Mouse (Mus musculus) limb, embryonic 13.5 days (tissue): ENCODE measurements around the gene Dbt. TPM values are rescaled to one million over a fixed set of nuclear protein-coding genes. Genes with fewer than 3 reads are reported as not detected.

ENCODE experiments used
- ATAC-seq: fragments of 200-750 bp; cut with Nextera tagmentation; 2 replicates; pipeline ENCODE4 v1.8.0; 2017; ENCODE audit warnings: low read depth, moderate number of reproducible peaks, moderate TSS enrichment; ENCODE audit not compliant: low FRiP score
- H3K27ac ChIP-seq: fragments of 300-500 bp; sonication (generic); 2 replicates; pipeline ENCODE4 v1.5.1; 2015; ENCODE audit warnings: inconsistent platforms, mild to moderate bottlenecking, moderate library complexity
- H3K27me3 ChIP-seq: fragments of 300-500 bp; sonication (generic); 2 replicates; pipeline ENCODE4 v1.6.1; 2015; ENCODE audit warnings: mild to moderate bottlenecking, inconsistent platforms
- H3K36me3 ChIP-seq: fragments of 300-500 bp; sonication (generic); 2 replicates; pipeline ENCODE4 v1.6.1; 2015; ENCODE audit warnings: inconsistent platforms, mild to moderate bottlenecking, moderate library complexity
- H3K4me1 ChIP-seq: fragments of 300-500 bp; sonication (generic); 2 replicates; pipeline ENCODE4 v1.6.1; 2015; ENCODE audit warnings: inconsistent platforms
- H3K4me2 ChIP-seq: fragments of 300-500 bp; sonication (generic); replicated peaks from 2 replicates; pipeline ENCODE4 v1.6.1; 2015; ENCODE audit warnings: inconsistent platforms, mild to moderate bottlenecking, moderate library complexity
- H3K4me3 ChIP-seq: fragments of 300-500 bp; sonication (generic); 2 replicates; pipeline ENCODE4 v1.5.1; 2015; ENCODE audit warnings: moderate library complexity, mild to moderate bottlenecking, inconsistent platforms
- H3K9ac ChIP-seq: fragments of 300-500 bp; sonication (generic); 2 replicates; pipeline ENCODE4 v1.6.1; 2015; ENCODE audit warnings: mild to moderate bottlenecking, inconsistent platforms
- H3K9me3 ChIP-seq: fragments of 300-500 bp; sonication (generic); 2 replicates; pipeline ENCODE4 v1.6.1; 2016; ENCODE audit warnings: inconsistent platforms
- WGBS: fragments of 180-500 bp; shearing (Covaris S2); methylation state at CpG from one replicate; pipeline ENCODE4 v1.1.7; 2015; 5-methylcytosine and 5-hydroxymethylcytosine counted together
- polyA plus RNA-seq: library from polyadenylated mRNA; unstranded; fragments of >200 nt; fragmentation: Nextera tagmentation; extraction: Ambion mirVana; gene quantifications from 2 replicates; pipeline ENCODE4 v1.2.1, GENCODE M21; 2015

Dbt gene
- polyA plus RNA-seq, 1 experiment from 2014 or later = 16.1 TPM

DNA sequence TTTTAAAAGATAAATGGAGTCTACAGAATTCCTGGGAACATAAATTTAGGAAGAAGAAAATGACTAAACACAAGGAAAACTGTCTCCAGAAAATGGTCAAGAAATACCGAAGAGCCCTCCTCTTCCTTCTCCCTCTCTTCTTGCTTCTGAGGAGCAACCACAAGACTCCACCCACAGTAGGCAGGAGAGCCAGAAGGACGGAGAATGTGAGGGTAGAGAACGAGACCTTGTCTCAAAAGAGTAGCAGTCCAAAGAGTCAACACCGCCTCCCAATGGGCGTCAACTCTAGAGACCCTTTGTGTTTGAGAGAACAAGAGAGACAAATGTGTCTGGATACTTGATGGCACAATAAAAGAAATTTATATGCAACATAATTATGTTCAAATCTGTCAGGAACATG lies 19.2 kb upstream of the Dbt start:
- Histone ChIP-seq H3K27me3 (no peaks in the 10 kb centered on the region), H3K9me3 (no peaks in the 10 kb centered on the region), H3K4me2 (no peak overlapping the region), H3K9ac (no peak overlapping the region), H3K4me3 (no peak overlapping the region), H3K4me1 (no peaks in the 10 kb centered on the region), H3K36me3 (peaks cover 93% of the 10 kb centered on the region), H3K27ac (no peak overlapping the region)
- ATAC-seq = no peak
- WGBS = 70% methylated on average over 5 of the region's 5 CpGs

DNA sequence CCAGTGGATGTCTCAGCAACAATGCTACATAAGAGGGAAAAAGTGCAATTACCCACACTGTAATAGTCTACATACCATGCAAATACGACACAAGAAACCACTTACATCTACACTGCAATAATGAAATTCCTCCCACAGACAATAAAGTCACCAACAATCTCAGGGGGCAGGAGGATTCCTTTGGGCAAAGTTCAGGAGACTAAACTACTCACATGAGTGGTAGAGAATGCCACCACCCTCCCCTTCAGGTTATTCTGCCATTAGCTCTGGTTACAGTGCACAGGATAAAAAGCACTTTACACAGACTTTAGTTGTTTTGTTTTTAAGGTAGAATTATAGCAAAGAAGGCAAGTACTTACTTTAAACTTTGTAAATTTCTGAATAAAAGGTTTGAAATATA lies 17.2 kb upstream of the Dbt start:
- 94% methylated on average over 1 of the region's 1 CpGs for WGBS
- no peaks in the 10 kb centered on the region for H3K27me3 ChIP-seq
- no peak overlapping the region for H3K4me2 ChIP-seq
- H3K27ac ChIP-seq = no peak overlapping the region
- no peak overlapping the region for H3K9ac ChIP-seq
- no peak for ATAC-seq
- peaks cover 93% of the 10 kb centered on the region for H3K36me3 ChIP-seq
- no peaks in the 10 kb centered on the region for H3K4me1 ChIP-seq
- H3K4me3 ChIP-seq = no peak overlapping the region
- no peaks in the 10 kb centered on the region for H3K9me3 ChIP-seq

DNA sequence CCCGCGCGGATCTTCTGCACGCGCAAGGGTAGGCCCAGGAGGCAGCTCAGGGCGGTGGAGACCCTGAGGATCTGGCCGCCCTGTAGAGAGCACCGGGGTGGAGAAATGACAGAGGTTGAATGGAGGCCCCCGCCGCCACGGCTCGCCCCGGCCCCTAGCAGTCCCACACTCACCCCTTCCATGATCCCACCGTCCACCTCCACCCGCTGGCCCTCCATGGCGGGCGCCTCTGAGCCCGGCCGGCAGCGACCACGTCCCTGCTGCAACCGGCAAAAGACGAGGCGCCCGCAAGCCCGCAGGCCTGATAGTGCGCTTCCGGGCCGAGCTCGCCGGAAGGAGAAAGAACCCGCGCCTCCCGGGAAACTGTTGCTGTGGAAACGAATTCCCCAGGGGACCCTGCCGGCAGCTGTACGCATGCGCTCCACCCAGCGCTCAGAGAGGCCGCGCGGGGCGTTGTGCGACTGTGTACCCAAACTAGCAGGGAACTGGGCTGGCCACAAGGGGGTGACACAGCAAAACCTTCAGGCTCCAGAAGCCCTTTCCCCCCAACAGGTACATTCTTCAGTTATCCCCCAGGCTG lies 5.0 kb upstream of the Dbt start, which contains the start of gene Rtca:
Gene Rtca, minus strand, starts transcription at position 437 of the 580 bp plus-strand sequence.
- 0% methylated on average over 44 of the region's 44 CpGs for WGBS
- Histone ChIP-seq H3K9me3 (no peaks in the 10 kb centered on the region), H3K4me3 (peak within 1 kb of the TSS; percentile 94), H3K27me3 (no peaks in the 10 kb centered on the region), H3K4me1 (peaks cover 14% of the 10 kb centered on the region), H3K9ac (peak within 1 kb of the TSS; percentile 94), H3K4me2 (peak within 1 kb of the TSS; percentile 88), H3K36me3 (peaks cover 26% of the 10 kb centered on the region), H3K27ac (peak within 1 kb of the TSS; percentile 75; the same call in 1 of the 2 replicates)
- ATAC-seq = peak; percentile 93

DNA sequence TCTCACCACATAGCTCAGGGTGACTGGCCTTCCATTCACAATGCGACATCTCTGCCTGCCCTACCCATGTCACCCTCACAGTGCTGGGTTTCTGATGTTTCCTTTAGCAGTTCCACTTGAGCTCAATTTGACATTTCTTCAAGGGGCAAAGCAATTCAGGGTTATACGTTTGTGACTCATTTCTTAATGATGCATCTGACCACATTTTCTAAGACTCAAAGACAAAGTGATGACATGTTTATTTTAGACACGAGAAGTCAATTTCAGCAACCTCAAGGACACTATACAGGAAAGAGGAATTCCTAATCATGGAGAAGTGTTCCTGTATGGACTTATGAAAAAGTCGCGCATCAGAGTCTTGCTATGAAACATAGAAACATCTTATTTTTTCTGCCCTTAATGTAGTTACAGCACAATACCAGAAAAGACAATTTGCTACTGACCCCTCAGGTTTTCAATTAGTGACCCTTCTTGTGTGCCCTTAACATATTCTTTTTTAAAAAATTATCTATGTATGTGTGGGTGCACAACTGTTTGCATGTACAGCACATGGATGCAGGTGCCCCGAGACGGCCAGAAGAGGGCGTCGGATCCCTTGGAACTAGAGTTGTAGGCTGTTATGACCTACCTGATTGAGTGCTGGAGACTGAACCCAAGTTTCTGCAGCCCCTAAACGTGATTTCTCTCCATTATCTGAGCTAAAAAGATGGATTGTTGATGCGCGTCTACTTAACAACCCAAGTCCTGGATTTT lies 543 bp upstream of the Dbt start:
- Histone ChIP-seq H3K36me3 (peaks cover 4% of the 10 kb centered on the region; the same call in 1 of the 2 replicates), H3K9me3 (no peaks in the 10 kb centered on the region), H3K4me2 (peak overlapping the region; percentile 75), H3K4me1 (peaks cover 9% of the 10 kb centered on the region), H3K4me3 (peak overlapping the region; percentile 55), H3K27me3 (no peaks in the 10 kb centered on the region), H3K9ac (no peak overlapping the region), H3K27ac (no peak overlapping the region)
- ATAC-seq = peak; percentile 53
- 43% methylated on average over 12 of the region's 12 CpGs for WGBS

DNA sequence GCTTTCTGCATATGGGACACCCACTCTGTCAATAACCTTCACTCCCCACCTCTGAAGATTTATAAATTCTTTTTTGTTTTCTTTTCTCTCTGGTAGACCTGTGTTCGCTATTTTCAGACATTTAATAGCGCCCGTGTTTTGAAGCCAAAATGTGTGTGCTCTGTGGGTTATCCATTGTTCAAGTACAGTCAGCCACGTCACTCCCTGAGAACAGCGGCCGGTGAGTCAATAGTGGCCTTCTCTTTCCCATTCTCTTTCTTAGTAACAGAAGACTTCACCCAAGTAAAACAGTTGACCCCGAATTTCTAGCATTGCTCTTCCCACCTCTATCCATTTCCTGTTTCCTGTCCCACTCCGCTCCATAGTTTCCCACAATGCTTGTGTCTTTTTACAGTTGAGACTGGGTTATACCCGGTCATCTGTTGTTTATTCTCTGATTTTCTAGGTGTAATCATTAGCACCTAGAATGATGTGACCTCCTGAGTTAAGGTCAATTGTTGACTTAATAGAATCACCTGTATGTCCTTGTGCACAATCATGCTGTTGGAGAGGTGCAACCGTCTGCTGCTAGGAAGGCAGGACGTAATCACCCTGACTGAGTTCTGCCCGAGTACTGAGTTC lies 7.4 kb downstream of the Dbt start:
- no peak for ATAC-seq
- Histone ChIP-seq H3K4me2 (no peak overlapping the region), H3K27ac (no peak overlapping the region), H3K9ac (no peak overlapping the region), H3K4me1 (no peaks in the 10 kb centered on the region), H3K4me3 (no peak overlapping the region), H3K9me3 (no peaks in the 10 kb centered on the region), H3K27me3 (no peaks in the 10 kb centered on the region), H3K36me3 (peaks cover 17% of the 10 kb centered on the region)
- WGBS = 85% methylated on average over 12 of the region's 12 CpGs

DNA sequence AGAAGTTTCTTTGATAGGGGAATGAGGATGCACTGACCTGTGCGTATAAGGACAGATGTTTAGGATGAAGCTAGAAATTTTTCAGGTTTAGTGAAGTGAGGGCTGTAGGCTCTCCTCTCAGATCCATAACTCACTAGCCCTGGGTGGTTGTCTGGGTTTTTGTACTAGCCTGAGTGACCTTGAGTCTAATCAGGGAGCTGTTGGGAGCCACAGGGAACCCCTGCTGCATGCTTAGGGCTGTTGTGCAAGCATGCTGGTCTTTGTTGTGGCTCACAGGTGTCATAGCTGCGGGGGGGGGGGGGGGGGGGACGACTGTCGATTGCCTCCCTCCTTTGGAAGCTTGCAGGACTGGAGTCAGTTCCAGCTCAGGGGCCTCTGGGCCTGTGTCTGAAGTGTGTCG lies 16.9 kb downstream of the Dbt start:
- Histone ChIP-seq H3K4me3 (no peak overlapping the region), H3K4me2 (no peak overlapping the region), H3K9ac (no peak overlapping the region), H3K27me3 (no peaks in the 10 kb centered on the region), H3K4me1 (no peaks in the 10 kb centered on the region), H3K36me3 (peaks cover 25% of the 10 kb centered on the region), H3K27ac (no peak overlapping the region), H3K9me3 (no peaks in the 10 kb centered on the region)
- WGBS = 57% methylated on average over 5 of the region's 5 CpGs
- no peak for ATAC-seq

DNA sequence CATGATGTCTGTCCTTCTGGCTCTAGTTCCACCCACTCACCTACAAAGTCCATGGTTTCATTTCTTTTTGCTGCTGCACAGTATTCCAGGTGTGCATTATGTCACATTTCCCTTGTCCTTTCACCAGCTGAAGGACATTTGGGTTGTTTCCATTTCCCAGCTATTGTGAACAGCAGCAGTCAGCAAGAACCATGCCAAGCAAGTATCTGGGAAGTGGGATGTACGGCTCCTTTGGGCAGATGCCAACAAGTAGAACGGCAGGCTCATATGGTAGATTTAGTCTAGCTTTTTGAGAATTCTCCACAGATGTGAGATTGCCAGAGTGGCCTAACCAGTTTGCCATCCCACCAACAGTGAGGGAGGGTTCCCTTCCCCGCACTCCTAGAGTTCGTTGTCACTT lies 18.0 kb downstream of the Dbt start:
- H3K9me3 ChIP-seq = no peaks in the 10 kb centered on the region
- no peak overlapping the region for H3K4me3 ChIP-seq
- H3K4me1 ChIP-seq = no peaks in the 10 kb centered on the region
- peaks cover 31% of the 10 kb centered on the region for H3K36me3 ChIP-seq
- 79% methylated on average over 4 of the region's 4 CpGs for WGBS
- H3K4me2 ChIP-seq = no peak overlapping the region
- no peaks in the 10 kb centered on the region for H3K27me3 ChIP-seq
- no peak overlapping the region for H3K9ac ChIP-seq
- no peak overlapping the region for H3K27ac ChIP-seq
- ATAC-seq = no peak

DNA sequence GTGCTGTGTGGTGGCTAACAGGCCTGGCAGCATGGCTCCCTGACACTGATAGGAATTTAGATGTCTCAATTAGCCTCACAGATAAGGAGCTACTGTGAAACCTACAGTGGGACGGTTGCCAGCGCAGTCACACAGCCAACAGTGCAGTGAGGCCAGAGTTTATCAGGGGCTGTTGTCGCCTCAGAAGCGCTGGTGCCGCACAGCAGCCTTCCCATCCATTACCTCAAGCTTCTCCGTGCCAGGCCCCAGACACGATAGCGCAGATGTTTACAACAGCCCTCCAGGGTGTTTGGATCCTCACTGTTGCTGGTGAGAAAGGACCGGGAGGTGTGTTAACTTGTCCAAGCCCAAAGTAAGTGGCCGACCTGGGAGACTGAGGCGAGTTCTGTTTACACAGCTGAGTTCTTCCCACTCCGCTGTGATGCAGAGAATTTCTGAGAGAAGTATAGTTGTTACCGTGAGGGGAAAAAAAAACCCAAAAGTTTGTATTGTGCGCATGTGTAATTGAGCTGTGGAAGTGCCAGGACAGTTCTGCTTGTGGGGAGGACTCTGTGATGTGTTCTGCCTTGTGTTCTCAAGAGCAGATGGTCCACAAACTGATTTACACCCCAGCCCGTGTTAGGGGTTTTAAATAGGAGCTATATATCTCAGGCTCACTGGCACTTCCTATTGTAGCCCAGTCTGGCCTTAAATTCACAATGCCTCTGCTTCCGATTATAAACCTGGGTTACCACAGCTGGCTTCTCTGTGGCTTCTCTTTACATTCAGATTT lies 23.7 kb downstream of the Dbt start:
- Histone ChIP-seq H3K9ac (no peak overlapping the region), H3K27me3 (no peaks in the 10 kb centered on the region), H3K4me1 (peaks cover 3% of the 10 kb centered on the region; the same call in 1 of the 2 replicates), H3K27ac (no peak overlapping the region), H3K4me2 (no peak overlapping the region), H3K9me3 (no peaks in the 10 kb centered on the region), H3K36me3 (peaks cover 75% of the 10 kb centered on the region), H3K4me3 (no peak overlapping the region)
- WGBS = 38% methylated on average over 16 of the region's 16 CpGs
- ATAC-seq = no peak

DNA sequence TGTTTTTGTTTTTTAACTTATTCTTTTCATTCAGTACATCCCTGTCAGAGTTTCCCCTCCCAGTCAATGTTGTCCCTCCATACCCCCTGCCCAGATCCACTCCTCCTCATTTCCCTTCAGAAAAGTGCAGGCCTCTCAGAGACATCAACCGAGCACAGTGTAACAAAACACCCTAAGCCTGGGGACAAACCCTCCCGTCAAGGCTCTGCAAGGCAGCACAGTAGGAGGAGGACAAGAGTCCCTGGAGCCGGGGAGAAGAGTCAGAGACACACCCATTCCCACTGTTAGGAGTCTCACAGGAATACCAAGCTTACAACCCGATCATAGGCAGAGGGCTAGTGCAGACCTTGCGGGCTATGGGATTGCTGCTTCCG lies 24.3 kb downstream of the Dbt start:
- ATAC-seq = no peak
- Histone ChIP-seq H3K4me2 (no peak overlapping the region), H3K9me3 (no peaks in the 10 kb centered on the region), H3K27me3 (no peaks in the 10 kb centered on the region), H3K27ac (no peak overlapping the region), H3K4me1 (peaks cover 3% of the 10 kb centered on the region; the same call in 1 of the 2 replicates), H3K36me3 (peaks cover 81% of the 10 kb centered on the region), H3K9ac (no peak overlapping the region), H3K4me3 (no peak overlapping the region)
- 54% methylated on average over 6 of the region's 6 CpGs for WGBS

DNA sequence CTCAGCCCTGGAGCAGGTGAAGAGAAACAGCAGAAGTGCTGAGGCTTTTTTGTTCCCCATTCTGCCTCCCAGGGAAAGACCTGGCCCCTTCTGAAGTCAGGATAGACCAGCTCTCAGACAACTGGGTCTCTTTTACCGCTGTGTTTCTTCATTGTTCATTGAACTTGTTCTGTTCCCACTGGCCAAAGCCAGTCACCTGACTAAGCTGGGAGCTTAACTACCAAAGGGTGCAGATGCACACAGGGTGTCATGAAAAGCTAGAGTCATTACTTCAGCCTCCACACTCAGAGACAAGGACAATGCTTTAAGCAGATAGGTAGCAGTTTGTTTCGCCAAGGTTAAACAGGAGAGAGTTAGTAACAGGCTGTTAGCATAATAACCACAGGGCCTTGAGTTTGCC lies 29.2 kb downstream of the Dbt start:
- Histone ChIP-seq H3K27me3 (no peaks in the 10 kb centered on the region), H3K9ac (no peak overlapping the region), H3K4me1 (no peaks in the 10 kb centered on the region), H3K27ac (no peak overlapping the region), H3K4me2 (no peak overlapping the region), H3K36me3 (peaks cover 74% of the 10 kb centered on the region), H3K9me3 (no peaks in the 10 kb centered on the region), H3K4me3 (no peak overlapping the region)
- no peak for ATAC-seq
- WGBS = 56% methylated on average over 2 of the region's 2 CpGs

DNA sequence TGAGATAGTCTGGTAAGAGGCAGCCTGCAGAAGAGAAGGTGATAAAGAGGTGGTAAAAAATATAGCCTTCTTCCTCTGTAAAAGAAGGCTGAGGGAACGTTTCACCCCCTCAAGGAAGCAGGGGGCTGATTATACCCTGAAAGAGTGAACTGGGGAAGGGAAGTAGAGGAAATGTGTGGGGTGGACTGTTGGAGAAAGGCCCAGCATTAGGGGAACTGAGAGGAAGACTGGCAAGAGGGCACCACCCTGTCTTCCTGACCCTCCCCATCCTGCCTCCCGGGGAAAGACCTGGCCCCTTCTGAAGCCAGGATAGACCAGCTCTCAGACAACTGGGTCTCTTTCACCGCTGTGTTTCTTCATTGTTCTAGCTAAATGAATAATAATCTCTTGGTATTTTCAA lies 29.7 kb downstream of the Dbt start:
- H3K4me2 ChIP-seq = no peak overlapping the region
- no peaks in the 10 kb centered on the region for H3K4me1 ChIP-seq
- H3K9me3 ChIP-seq = no peaks in the 10 kb centered on the region
- peak overlapping the region; percentile 4; the same call in 1 of the 2 replicates for H3K9ac ChIP-seq
- no peak overlapping the region for H3K4me3 ChIP-seq
- H3K27ac ChIP-seq = no peak overlapping the region
- no peaks in the 10 kb centered on the region for H3K27me3 ChIP-seq
- H3K36me3 ChIP-seq = peaks cover 74% of the 10 kb centered on the region
- WGBS = 61% methylated on average over 3 of the region's 3 CpGs
- ATAC-seq = no peak

DNA sequence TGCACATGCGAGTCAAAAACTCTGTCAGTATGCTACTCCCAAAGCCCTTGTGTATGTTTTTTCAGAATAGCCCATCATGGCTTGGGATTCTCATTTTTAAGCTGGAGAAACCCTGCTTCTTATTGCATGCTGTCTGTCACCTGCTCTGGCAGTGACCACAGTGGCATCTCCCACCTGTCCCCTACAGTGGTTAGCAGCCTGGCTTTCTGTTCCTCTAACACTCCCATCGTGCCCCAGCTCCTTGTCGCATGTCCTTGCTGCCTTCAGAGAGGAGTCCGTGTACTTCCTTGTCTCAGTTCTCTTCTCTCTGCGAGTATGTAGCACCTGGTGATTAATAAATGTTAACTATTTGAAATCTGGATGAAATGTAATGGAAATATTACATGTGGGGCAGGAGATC lies 34.6 kb downstream of the Dbt start:
- Histone ChIP-seq H3K4me1 (no peaks in the 10 kb centered on the region), H3K27ac (no peak overlapping the region), H3K4me3 (no peak overlapping the region), H3K9me3 (no peaks in the 10 kb centered on the region), H3K36me3 (peaks cover 51% of the 10 kb centered on the region), H3K4me2 (no peak overlapping the region), H3K27me3 (no peaks in the 10 kb centered on the region), H3K9ac (no peak overlapping the region)
- no peak for ATAC-seq
- WGBS = 92% methylated on average over 5 of the region's 5 CpGs
